Mouse (Mus musculus): ENCODE data around the gene Gm4792. TPM values are rescaled to one million over a fixed set of nuclear protein-coding genes. Genes with fewer than 3 reads are reported as not detected.

Gm4792 gene
- total and polyA plus RNA-seq, 3 experiments, result not detected

- H3K4me2 ChIP-seq (ENCODE audit: insufficient read depth, low read depth, poor library complexity, severe bottlenecking), result no peak overlapping the region
- in situ Hi-C loops (cut with MboI; ENCODE audit: low pct_ligation_motif_present, low pct_unique_long_range_greater_than_20kb, low sequenced_read_pairs), result no loop called here
- peaks cover 2% of the 10 kb centered on the region for H3K9me3 ChIP-seq (replicated peaks; ENCODE audit: low read length)
- H3K4me1 ChIP-seq (ENCODE audit: control insufficient read depth in 1 of 2, insufficient read depth in 2 of 2), result peaks cover 0 to 11% of the 10 kb centered on the region in 2 experiments; a peak in 3 of 4 replicates
- H3K27ac ChIP-seq (ENCODE audit: insufficient read depth, low read depth), result no peak overlapping the region
- H3K36me3 ChIP-seq (replicated peaks in 1 of 2; ENCODE audit: control insufficient read depth in 1 of 2, insufficient read depth in 1 of 2, low read length in 1 of 2), result no peaks in the 10 kb centered on the region
- H3K27me3 ChIP-seq (replicated peaks), result no peaks in the 10 kb centered on the region
- dilution Hi-C loops (cut with MboI; ENCODE audit: extremely low pct_ligation_motif_present, extremely low pct_unique_long_range_greater_than_20kb, low sequenced_read_pairs), result no loop called here
- no peak overlapping the region for H3K9ac ChIP-seq (ENCODE audit: insufficient read depth, low read depth)
- TF ChIP-seq MAZ (IDR thresholded peaks at IDR 0.05; ENCODE audit: low read depth, low read length) (no peak), CTCF (conservative IDR thresholded peaks at IDR 0.05 in 1 of 2, IDR thresholded peaks at IDR 0.05 in 1 of 2; ENCODE audit: low read depth in 2 of 2, low read length in 2 of 2) (no peak)
- H3K4me3 ChIP-seq (replicated peaks in 1 of 3; ENCODE audit: low read depth in 2 of 3, low read length in 2 of 3, poor library complexity in 1 of 3), result no peak overlapping the region
- H3K79me2 ChIP-seq (replicated peaks; ENCODE audit: control insufficient read depth, extremely low read depth, insufficient read depth, poor library complexity, severe bottlenecking), result no peaks in the 10 kb centered on the region
- DNase-seq (ENCODE audit: extremely low read depth), result no peak
Measured at GRCm38 (mm10) chr10:94295923-94296605, 2.4 kb downstream of the Gm4792 start.

- Histone ChIP-seq H3K27me3 (replicated peaks) (no peaks in the 10 kb centered on the region), H3K36me3 (replicated peaks in 1 of 2; ENCODE audit: control insufficient read depth in 1 of 2, insufficient read depth in 1 of 2, low read length in 1 of 2) (no peaks in the 10 kb centered on the region), H3K4me1 (ENCODE audit: control insufficient read depth in 1 of 2, insufficient read depth in 2 of 2) (peaks cover 0 to 11% of the 10 kb centered on the region in 2 experiments; a peak in 3 of 4 replicates), H3K4me2 (ENCODE audit: insufficient read depth, low read depth, poor library complexity, severe bottlenecking) (no peak overlapping the region), H3K79me2 (replicated peaks; ENCODE audit: control insufficient read depth, extremely low read depth, insufficient read depth, poor library complexity, severe bottlenecking) (no peaks in the 10 kb centered on the region), H3K9ac (ENCODE audit: insufficient read depth, low read depth) (no peak overlapping the region), H3K27ac (ENCODE audit: insufficient read depth, low read depth) (no peak overlapping the region), H3K4me3 (replicated peaks in 1 of 3; ENCODE audit: low read depth in 2 of 3, low read length in 2 of 3, poor library complexity in 1 of 3) (no peak overlapping the region), H3K9me3 (replicated peaks; ENCODE audit: low read length) (peaks cover under 1% of the 10 kb centered on the region)
- dilution Hi-C loops (cut with MboI; ENCODE audit: extremely low pct_ligation_motif_present, extremely low pct_unique_long_range_greater_than_20kb, low sequenced_read_pairs) (no loop called here), in situ Hi-C loops (cut with MboI; ENCODE audit: low pct_ligation_motif_present, low pct_unique_long_range_greater_than_20kb, low sequenced_read_pairs) (no loop called here)
- no peak for DNase-seq (ENCODE audit: extremely low read depth)
- TF ChIP-seq USF1 (IDR thresholded peaks at IDR 0.05; ENCODE audit: low read depth, low read length) (no peak), MAFK (IDR thresholded peaks at IDR 0.05; ENCODE audit: insufficient replicate concordance, low read length) (no peak), ZNF384 (IDR thresholded peaks at IDR 0.05; ENCODE audit: low read depth, low read length) (no peak), POLR2AphosphoS2 (IDR thresholded peaks at IDR 0.05; ENCODE audit: low read depth, low read length) (no peak), ZMIZ1 (IDR thresholded peaks at IDR 0.05; ENCODE audit: low read depth, low read length) (no peak)
Measured at GRCm38 (mm10) chr10:94294933-94295750, 3.4 kb downstream of the Gm4792 start.

GRCm38 (mm10) chr10:94294437-94294836 lies 4.1 kb downstream of the Gm4792 start:
- TF ChIP-seq USF2 (conservative IDR thresholded peaks at IDR 0.05; ENCODE audit: low read depth, low read length) (no peak), JUND (conservative IDR thresholded peaks at IDR 0.05; ENCODE audit: low read depth, low read length) (no peak), TCF12 (IDR thresholded peaks at IDR 0.05; ENCODE audit: low read depth, low read length) (no peak), HCFC1 (IDR thresholded peaks at IDR 0.05; ENCODE audit: low read depth, low read length) (no peak), MAFK (IDR thresholded peaks at IDR 0.05; ENCODE audit: insufficient replicate concordance, low read length) (no peak), IRF4 (IDR thresholded peaks at IDR 0.05; ENCODE audit: low read depth, low read length) (no peak), SIN3A (IDR thresholded peaks at IDR 0.05; ENCODE audit: low read length) (no peak), MXI1 (IDR thresholded peaks at IDR 0.05; ENCODE audit: low read depth, low read length) (no peak), CHD2 (IDR thresholded peaks at IDR 0.05; ENCODE audit: low read length) (no peak)
- H3K9me3 ChIP-seq (replicated peaks; ENCODE audit: low read length), result no peaks in the 10 kb centered on the region
- H3K4me1 ChIP-seq (ENCODE audit: control insufficient read depth in 1 of 2, insufficient read depth in 2 of 2), result peaks cover 0 to 9% of the 10 kb centered on the region in 2 experiments; a peak in 3 of 4 replicates
- H3K36me3 ChIP-seq (replicated peaks in 1 of 2; ENCODE audit: control insufficient read depth in 1 of 2, insufficient read depth in 1 of 2, low read length in 1 of 2), result no peaks in the 10 kb centered on the region
- no peaks in the 10 kb centered on the region for H3K27me3 ChIP-seq (replicated peaks)
- no peak overlapping the region for H3K9ac ChIP-seq (ENCODE audit: insufficient read depth, low read depth)
- no peak overlapping the region for H3K4me3 ChIP-seq (replicated peaks in 1 of 3; ENCODE audit: low read depth in 2 of 3, low read length in 2 of 3, poor library complexity in 1 of 3)
- no peak overlapping the region for H3K4me2 ChIP-seq (ENCODE audit: insufficient read depth, low read depth, poor library complexity, severe bottlenecking)
- in situ Hi-C loops (cut with MboI; ENCODE audit: low pct_ligation_motif_present, low pct_unique_long_range_greater_than_20kb, low sequenced_read_pairs) (no loop called here), dilution Hi-C loops (cut with MboI; ENCODE audit: extremely low pct_ligation_motif_present, extremely low pct_unique_long_range_greater_than_20kb, low sequenced_read_pairs) (no loop called here)
- H3K79me2 ChIP-seq (replicated peaks; ENCODE audit: control insufficient read depth, extremely low read depth, insufficient read depth, poor library complexity, severe bottlenecking), result no peaks in the 10 kb centered on the region
- no peak overlapping the region for H3K27ac ChIP-seq (ENCODE audit: insufficient read depth, low read depth)
- DNase-seq (ENCODE audit: extremely low read depth), result no peak
